Mouse (Mus musculus) ES-E14 (cell line): ENCODE data around the gene Fank1. TPM values are rescaled to one million over a fixed set of nuclear protein-coding genes. Genes with fewer than 3 reads are reported as not detected.

Source experiments
- DNase-seq: peaks from one replicate; pipeline ENCODE4 v3.0.0-alpha.2; 2013; ENCODE audit warnings: low read depth, low spot score
- H3K27ac ChIP-seq: 2 replicates; pipeline ENCODE4 v1.5.1; 2012; ENCODE audit warnings: low read depth, mild to moderate bottlenecking, low read length, moderate library complexity, mixed read lengths; ENCODE audit not compliant: poor library complexity, insufficient read depth, severe bottlenecking
- H3K36me3 ChIP-seq: 2 replicates; pipeline ENCODE4 v1.6.1; 2012; ENCODE audit warnings: mild to moderate bottlenecking, low read length, moderate library complexity, mixed read lengths; ENCODE audit not compliant: control insufficient read depth, poor library complexity, insufficient read depth, severe bottlenecking
- H3K4me1 ChIP-seq, 2 experiments: fragments of 150-350 bp in 1 of 2; sonication (generic) in 1 of 2; 2 replicates each; pipeline ENCODE4 v1.6.1; 2012; ENCODE audit warnings: low read length in 2 of 2, mild to moderate bottlenecking in 1 of 2, mixed read lengths in 1 of 2; ENCODE audit not compliant: control insufficient read depth in 2 of 2, insufficient read depth in 2 of 2, poor library complexity in 1 of 2
- H3K4me3 ChIP-seq, 2 experiments: fragments of 150-350 bp in 1 of 2; sonication (generic) in 1 of 2; 2 replicates each; pipeline ENCODE4 v1.5.1; 2012; ENCODE audit warnings: low read length in 2 of 2, low read depth in 1 of 2, mild to moderate bottlenecking in 1 of 2, mixed read lengths in 1 of 2; ENCODE audit not compliant: insufficient read depth in 1 of 2, poor library complexity in 1 of 2, severe bottlenecking in 1 of 2
- H3K9ac ChIP-seq: 2 replicates; pipeline ENCODE4 v1.6.1; 2012; ENCODE audit warnings: low read depth, mild to moderate bottlenecking, low read length, mixed read lengths; ENCODE audit not compliant: poor library complexity, insufficient read depth, severe bottlenecking
- H3K9me3 ChIP-seq: fragments of 150-350 bp; sonication (generic); 2 replicates; pipeline ENCODE4 v1.6.1; 2012; ENCODE audit warnings: low read depth, mild to moderate bottlenecking, low read length; ENCODE audit not compliant: control insufficient read depth, insufficient read depth
- CHD2 ChIP-seq: IDR thresholded peaks from 2 replicates; pipeline ENCODE4 v1.6.1; 2014; ENCODE audit warnings: mild to moderate bottlenecking, low read depth, low read length, inconsistent platforms
- HCFC1 ChIP-seq: IDR thresholded peaks from 2 replicates; pipeline ENCODE4 v1.6.1; 2012; ENCODE audit warnings: low read length, inconsistent platforms, borderline replicate concordance; ENCODE audit not compliant: insufficient read depth
- MAFK ChIP-seq: IDR thresholded peaks from 2 replicates; pipeline ENCODE4 v1.6.1; 2014; ENCODE audit warnings: mild to moderate bottlenecking, low read depth, low read length, inconsistent platforms; ENCODE audit not compliant: insufficient read depth
- ZC3H11A ChIP-seq: IDR thresholded peaks from 2 replicates; pipeline ENCODE4 v1.6.1; 2012; ENCODE audit warnings: low read depth, mild to moderate bottlenecking, inconsistent platforms, low read length, borderline replicate concordance
- ZNF384 ChIP-seq: IDR thresholded peaks from 2 replicates; pipeline ENCODE4 v1.6.1; 2012; ENCODE audit warnings: low read depth, low read length, inconsistent platforms
- in situ Hi-C, 2 experiments: fragments of 600-800 bp; cut with MboI; formaldehyde crosslinking; loops; one replicate each; pipeline ENCODE4 v1.15.1; 2025; ENCODE audit warnings: low sequenced_read_pairs in 2 of 2, inconsistent platforms in 1 of 2; ENCODE audit not compliant: unreplicated experiment in 2 of 2
- total RNA-seq: library from RNA; depleted of rRNA; stranded (reverse); fragments of 300-350 nt; gene quantifications from 2 replicates; pipeline ENCODE4 v1.2.3, GENCODE M21; 2012

Gene Fank1
- total RNA-seq, 1 experiment, result 0.62 TPM

DNA sequence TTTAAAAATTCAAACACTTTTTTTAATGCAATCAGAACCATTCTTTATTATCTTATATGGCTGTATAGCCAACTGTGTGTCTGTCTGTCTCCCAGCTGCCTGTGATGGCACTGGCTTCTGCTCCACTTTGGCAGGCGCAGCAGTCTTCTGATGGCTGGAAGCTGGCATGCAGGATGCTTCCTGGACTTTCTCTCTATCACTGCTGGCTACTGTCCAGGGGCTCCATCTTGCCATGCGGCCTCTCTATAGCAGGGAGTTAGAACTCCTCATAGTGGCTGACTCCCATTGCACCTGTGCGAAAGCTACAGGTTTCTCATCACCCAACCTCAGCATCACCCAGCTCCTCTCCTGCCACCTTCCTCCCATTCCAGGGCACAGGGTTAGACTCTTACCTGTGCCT, 81.8 kb downstream of the Fank1 start:
- Histone ChIP-seq H3K4me3 (no peak overlapping the region), H3K4me1 (no peaks in the 10 kb centered on the region; a peak in 1 of 4 replicates), H3K9ac (no peak overlapping the region), H3K36me3 (no peaks in the 10 kb centered on the region), H3K9me3 (no peaks in the 10 kb centered on the region), H3K27ac (no peak overlapping the region)
- in situ Hi-C loops, result loop anchor here in 1 of 2 experiments (10.0 to 25.0 kb wide), 3 partner anchors 366 to 679 kb away; no protein-coding TSS in a partner anchor
- no peak for TF ChIP-seq MAFK
- no peak for TF ChIP-seq ZNF384
- no peak for DNase-seq

DNA sequence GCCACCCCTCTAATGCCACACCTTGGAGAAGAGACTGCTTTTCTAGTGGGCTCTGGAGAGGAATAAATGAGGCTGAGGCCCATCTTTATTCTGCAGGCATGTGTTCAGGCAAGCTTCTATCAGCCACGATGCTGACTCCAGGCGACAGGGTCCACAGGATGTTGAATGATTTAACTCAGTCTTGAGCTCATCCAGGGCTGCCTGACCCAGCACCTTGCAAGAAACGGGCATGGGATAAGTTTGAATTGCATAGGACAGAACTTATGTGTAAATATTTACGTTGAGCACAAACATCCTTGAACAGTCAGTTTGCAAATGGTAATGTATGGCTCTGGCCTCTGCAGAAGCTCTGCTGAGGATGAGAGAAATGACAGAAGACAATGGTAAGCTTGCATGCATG, 82.9 kb downstream of the Fank1 start:
- no peak overlapping the region for H3K27ac ChIP-seq
- TF ChIP-seq ZNF384, result no peak
- no peak for TF ChIP-seq MAFK
- TF ChIP-seq ZC3H11A, result no peak
- no peak for TF ChIP-seq CHD2
- no peak for TF ChIP-seq HCFC1
- no peaks in the 10 kb centered on the region; a peak in 1 of 4 replicates for H3K4me1 ChIP-seq
- no peak for DNase-seq
- H3K4me3 ChIP-seq, result no peak overlapping the region
- H3K9me3 ChIP-seq, result no peaks in the 10 kb centered on the region
- in situ Hi-C loops, result loop anchor here in 1 of 2 experiments (10.0 to 25.0 kb wide), 3 partner anchors 365 to 678 kb away; no protein-coding TSS in a partner anchor
- H3K36me3 ChIP-seq, result no peaks in the 10 kb centered on the region
- H3K9ac ChIP-seq, result no peak overlapping the region

DNA sequence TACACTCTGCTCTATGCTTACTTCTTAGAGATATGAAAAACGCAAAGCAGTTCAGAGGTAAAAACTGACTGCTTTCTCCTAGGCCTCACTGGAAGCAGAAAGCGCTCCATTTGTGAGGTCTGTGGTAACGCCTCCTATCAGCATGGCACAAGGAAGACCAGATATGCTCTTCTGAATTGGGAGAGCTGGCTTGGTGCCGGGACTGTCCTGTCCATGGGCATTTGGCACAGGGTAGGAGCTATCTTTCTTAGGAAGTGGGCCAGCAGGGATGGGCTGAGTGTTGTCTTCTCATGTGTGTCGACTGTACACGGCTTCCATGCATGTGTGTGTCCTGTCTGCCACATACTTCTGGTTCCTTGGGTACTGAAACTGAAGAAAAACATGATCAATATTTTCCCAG, 85.6 kb downstream of the Fank1 start:
- H3K4me3 ChIP-seq, result no peak overlapping the region
- no peaks in the 10 kb centered on the region for H3K9me3 ChIP-seq
- no peak overlapping the region for H3K27ac ChIP-seq
- H3K9ac ChIP-seq, result no peak overlapping the region
- no peaks in the 10 kb centered on the region; a peak in 1 of 4 replicates for H3K4me1 ChIP-seq
- TF ChIP-seq ZNF384 (no peak), HCFC1 (no peak), CHD2 (no peak), MAFK (no peak), ZC3H11A (no peak)
- DNase-seq, result no peak
- no peaks in the 10 kb centered on the region for H3K36me3 ChIP-seq
- in situ Hi-C loops, result loop anchor here in 1 of 2 experiments (25.0 kb wide), 2 partner anchors 475 to 675 kb away; no protein-coding TSS in a partner anchor

DNA sequence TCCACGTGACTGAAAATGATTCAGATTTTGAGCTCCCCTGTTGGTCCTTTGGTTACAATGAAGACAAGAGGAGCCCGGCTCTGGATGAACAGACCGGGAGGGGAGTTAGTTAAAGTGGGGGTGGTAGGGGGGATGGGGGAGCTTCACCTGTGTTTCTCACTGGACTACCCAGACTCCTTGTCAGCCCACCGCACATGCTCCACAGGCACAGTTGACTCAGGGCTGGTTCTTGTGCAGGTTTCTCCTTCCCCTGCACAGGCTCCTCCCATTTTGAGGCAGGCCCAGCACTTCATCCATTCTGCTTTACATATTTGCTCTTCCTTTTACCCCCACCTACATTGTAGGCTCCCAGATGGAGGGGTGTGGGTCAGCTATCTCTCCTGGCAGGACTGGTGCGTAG, 86.1 kb downstream of the Fank1 start:
- Histone ChIP-seq H3K9me3 (no peaks in the 10 kb centered on the region), H3K4me1 (no peaks in the 10 kb centered on the region; a peak in 1 of 4 replicates), H3K36me3 (no peaks in the 10 kb centered on the region), H3K9ac (no peak overlapping the region), H3K4me3 (no peak overlapping the region), H3K27ac (no peak overlapping the region)
- no peak for TF ChIP-seq HCFC1
- TF ChIP-seq MAFK, result no peak
- TF ChIP-seq ZC3H11A, result no peak
- TF ChIP-seq ZNF384, result no peak
- TF ChIP-seq CHD2, result no peak
- DNase-seq, result no peak
- in situ Hi-C loops, result loop anchor here in 1 of 2 experiments (25.0 kb wide), 2 partner anchors 475 to 675 kb away; no protein-coding TSS in a partner anchor

DNA sequence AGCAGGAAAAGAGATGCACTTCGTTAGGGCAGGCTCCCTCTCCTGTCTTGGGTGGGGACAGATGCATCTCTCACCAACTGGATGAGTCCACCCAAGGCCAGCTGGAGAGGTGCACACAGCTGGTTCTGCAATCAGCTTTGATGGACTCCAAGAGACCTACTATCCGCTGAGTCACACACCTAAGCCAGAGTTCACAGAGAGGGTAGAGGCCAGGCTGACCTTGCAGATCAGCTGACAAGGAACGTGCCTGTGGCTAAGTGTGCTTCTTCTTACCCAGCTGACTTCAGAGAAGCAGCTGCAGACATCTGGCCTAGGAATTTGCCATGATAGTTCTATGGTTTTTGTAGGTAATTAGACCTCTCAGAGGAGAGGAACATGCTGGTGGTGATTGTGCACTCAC, 86.5 kb downstream of the Fank1 start:
- no peak overlapping the region for H3K27ac ChIP-seq
- no peak overlapping the region for H3K9ac ChIP-seq
- no peaks in the 10 kb centered on the region for H3K9me3 ChIP-seq
- no peaks in the 10 kb centered on the region for H3K36me3 ChIP-seq
- in situ Hi-C loops, result loop anchor here in 1 of 2 experiments (25.0 kb wide), 2 partner anchors 474 to 674 kb away; no protein-coding TSS in a partner anchor
- TF ChIP-seq CHD2 (no peak), MAFK (0 out of 2 replicates have a peak, but pooled peaks have one; percentile 6)
- no peak overlapping the region for H3K4me3 ChIP-seq
- DNase-seq, result no peak
- no peaks in the 10 kb centered on the region; a peak in 1 of 4 replicates for H3K4me1 ChIP-seq
